Mouse (Mus musculus): ENCODE results near the gene Lyzl4. TPM values are rescaled to one million over a fixed set of nuclear protein-coding genes. Genes with fewer than 3 reads are reported as not detected.

Lyzl4 gene
- polyA plus RNA-seq, 1 experiment = 145 TPM

- TF ChIP-seq POLR2A (IDR thresholded peaks at IDR 0.05; ENCODE audit: control insufficient read depth, low read depth, low read length) = no peak
- no peak for TF ChIP-seq CTCF (IDR thresholded peaks at IDR 0.05; ENCODE audit: control insufficient read depth, insufficient read depth, insufficient replicate concordance, low read depth, low read length)
- Histone ChIP-seq H3K27me3 (ENCODE audit: control insufficient read depth, insufficient read depth, low read length) (no peaks in the 10 kb centered on the region), H3K27ac (ENCODE audit: control insufficient read depth, insufficient read depth, low read depth, low read length) (no peak overlapping the region), H3K4me3 (ENCODE audit: control insufficient read depth, low read depth, low read length) (no peak overlapping the region), H3K4me1 (ENCODE audit: control insufficient read depth, insufficient read depth, low read length) (no peaks in the 10 kb centered on the region), H3K36me3 (ENCODE audit: control insufficient read depth, insufficient read depth, low read length) (no peaks in the 10 kb centered on the region)
Measured at GRCm38 (mm10) chr9:121532626-121533025, 109.3 kb downstream of the Lyzl4 start.

DNA sequence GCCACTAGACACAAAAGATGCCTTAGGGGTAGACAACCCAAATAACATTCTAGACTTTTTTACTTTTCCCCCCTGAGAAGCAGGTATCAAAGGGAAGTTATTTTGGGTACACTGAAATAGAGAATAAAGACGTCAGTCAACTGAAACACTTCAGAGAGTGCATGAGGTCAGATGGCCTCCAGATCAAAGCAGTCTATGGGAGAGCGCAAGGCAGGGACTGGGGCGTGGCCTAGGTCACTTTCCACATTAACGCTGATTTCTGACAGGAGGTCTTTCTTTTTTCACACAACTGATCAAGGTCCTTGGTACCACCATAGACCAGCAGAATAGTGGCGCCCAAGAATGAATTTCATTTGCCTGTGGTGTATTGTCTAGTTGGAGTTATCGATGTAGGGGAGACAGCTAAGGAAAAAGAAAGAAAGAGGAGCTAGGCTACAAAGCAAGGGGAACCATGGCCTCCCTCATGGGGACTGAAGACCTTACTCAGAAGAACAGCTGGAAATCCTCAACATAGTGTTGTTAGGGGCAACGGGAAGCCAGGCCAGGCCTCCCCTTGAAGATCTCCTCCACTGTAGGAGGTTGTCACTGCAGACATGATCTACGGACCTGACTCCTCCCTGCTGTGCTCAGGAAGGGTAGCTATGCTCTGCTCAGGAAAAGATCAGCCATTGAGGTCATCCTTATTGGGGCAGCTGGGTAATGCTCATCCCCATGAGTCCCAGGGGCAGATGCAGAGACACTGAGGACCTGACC, 113.1 kb downstream of the Lyzl4 start:
- Histone ChIP-seq H3K4me3 (ENCODE audit: control insufficient read depth, low read depth, low read length) (no peak overlapping the region), H3K4me1 (ENCODE audit: control insufficient read depth, insufficient read depth, low read length) (no peaks in the 10 kb centered on the region), H3K27ac (ENCODE audit: control insufficient read depth, insufficient read depth, low read depth, low read length) (no peak overlapping the region)

More for the DNA sequence above, 113.1 kb downstream of the Lyzl4 start:
- Histone ChIP-seq H3K27me3 (ENCODE audit: control insufficient read depth, insufficient read depth, low read length) (no peaks in the 10 kb centered on the region), H3K36me3 (ENCODE audit: control insufficient read depth, insufficient read depth, low read length) (no peaks in the 10 kb centered on the region)
- no peak for TF ChIP-seq CTCF (IDR thresholded peaks at IDR 0.05; ENCODE audit: control insufficient read depth, insufficient read depth, insufficient replicate concordance, low read depth, low read length)
- TF ChIP-seq POLR2A (IDR thresholded peaks at IDR 0.05; ENCODE audit: control insufficient read depth, low read depth, low read length) = no peak

Other genes starting within 250 kb of the Lyzl4 start
- not detected in 2 replicates for gene Cck, start 146.4 kb downstream of the Lyzl4 start, polyA plus RNA-seq (2012; rRNA removed)
- 0.42 and 0.96 TPM in 2 replicates for gene Vipr1, start 620 bp upstream of the Lyzl4 start, polyA plus RNA-seq (2012; rRNA removed)
- 9.7 and 11.0 TPM in 2 replicates for gene Sec22c, start 63.4 kb upstream of the Lyzl4 start, polyA plus RNA-seq (2012; rRNA removed)
- 10.1 and 11.6 TPM in 2 replicates for gene Ss18l2, start 68.2 kb upstream of the Lyzl4 start, polyA plus RNA-seq (2012; rRNA removed)
- gene Nktr, start 77.1 kb upstream of the Lyzl4 start, polyA plus RNA-seq (2012; rRNA removed) = 58.4 and 61.9 TPM in 2 replicates
- gene Zfp651, start 117.2 kb upstream of the Lyzl4 start, polyA plus RNA-seq (2012; rRNA removed) = 4.9 and 5.3 TPM in 2 replicates
- 0.14 and 0.23 TPM in 2 replicates for gene Klhl40, start 135.5 kb upstream of the Lyzl4 start, polyA plus RNA-seq (2012; rRNA removed)
- 19.8 and 21.3 TPM in 2 replicates for gene Hhatl, start 150.4 kb upstream of the Lyzl4 start, polyA plus RNA-seq (2012; rRNA removed)
- 109 and 125 TPM in 2 replicates for gene Ccdc13, start 197.4 kb upstream of the Lyzl4 start, polyA plus RNA-seq (2012; rRNA removed)
- gene Higd1a, start 216.3 kb upstream of the Lyzl4 start, polyA plus RNA-seq (2012; rRNA removed) = 42.4 and 43.9 TPM in 2 replicates

Data from testis, adult 2 months (tissue).